Mouse (Mus musculus) testis, postnatal 14 days (tissue): ENCODE measurements around the gene Ormdl2.
"Not testable (repeated sequence)": the region's sequence is repeated elsewhere in the genome, so short reads cannot be mapped to it uniquely, and the experiment has no call there.

Source experiments
- DNase-seq: peaks from one replicate; pipeline ENCODE4 v3.0.0; 2021; ENCODE audit warnings: low spot score

The Ormdl2 gene

DNA sequence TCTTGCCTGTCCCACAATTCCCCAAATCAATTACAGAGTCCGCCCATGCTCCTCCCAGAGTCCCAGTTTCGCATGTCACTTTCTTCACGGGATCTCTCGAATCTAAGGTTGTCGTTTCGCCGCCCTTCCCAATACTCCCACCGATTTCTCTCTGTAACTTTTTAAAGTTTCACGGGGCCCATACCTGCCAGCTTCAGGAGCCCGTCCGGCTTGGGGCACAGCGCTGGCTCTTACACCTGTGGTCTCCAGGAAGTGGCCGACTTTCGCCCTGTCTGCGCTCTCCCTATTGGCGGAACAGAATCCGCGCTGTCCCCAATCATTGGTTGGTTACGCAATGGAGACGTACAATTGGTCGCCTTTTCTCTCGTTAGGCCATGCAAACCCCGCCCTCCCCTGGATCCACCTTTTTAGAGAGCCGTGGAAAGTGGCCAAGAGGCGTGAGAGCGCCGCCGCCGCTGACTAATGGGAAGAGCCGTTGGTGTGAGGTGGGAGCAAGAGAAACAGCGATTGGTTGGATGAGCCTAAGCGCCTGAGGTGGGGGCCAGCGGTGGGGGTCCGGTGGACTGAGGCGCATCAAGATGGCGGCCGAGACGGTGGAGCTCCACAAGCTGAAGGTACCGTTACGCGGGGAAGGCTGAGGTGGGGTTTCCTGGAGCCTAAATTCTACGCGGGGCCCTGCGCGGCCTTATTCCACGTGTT lies at the start of gene Ormdl2:
TSS of gene Ormdl2 (minus strand) at position 288 of the 699 bp plus-strand sequence.
- peak; percentile 99 for DNase-seq

DNA sequence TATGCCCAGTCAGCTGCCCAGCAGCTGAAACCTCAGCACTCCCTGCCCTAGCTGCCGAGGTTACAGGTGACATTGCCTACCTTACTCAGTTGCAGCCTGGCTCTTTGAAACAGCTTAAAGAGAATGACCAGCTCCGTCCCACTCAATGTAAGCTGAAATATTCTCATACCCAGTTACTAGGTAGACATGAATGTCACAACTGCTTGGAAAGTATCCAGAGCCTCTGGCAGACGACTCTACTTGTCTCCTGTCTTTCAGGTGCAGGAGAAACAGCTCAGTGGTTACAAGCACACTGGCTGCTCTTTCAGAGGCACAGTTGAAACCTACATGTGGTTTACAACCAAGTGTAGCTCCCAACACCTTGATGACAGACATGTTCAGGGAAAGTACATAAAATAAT lies 48.9 kb upstream of the Ormdl2 start:
- no peak for DNase-seq

DNA sequence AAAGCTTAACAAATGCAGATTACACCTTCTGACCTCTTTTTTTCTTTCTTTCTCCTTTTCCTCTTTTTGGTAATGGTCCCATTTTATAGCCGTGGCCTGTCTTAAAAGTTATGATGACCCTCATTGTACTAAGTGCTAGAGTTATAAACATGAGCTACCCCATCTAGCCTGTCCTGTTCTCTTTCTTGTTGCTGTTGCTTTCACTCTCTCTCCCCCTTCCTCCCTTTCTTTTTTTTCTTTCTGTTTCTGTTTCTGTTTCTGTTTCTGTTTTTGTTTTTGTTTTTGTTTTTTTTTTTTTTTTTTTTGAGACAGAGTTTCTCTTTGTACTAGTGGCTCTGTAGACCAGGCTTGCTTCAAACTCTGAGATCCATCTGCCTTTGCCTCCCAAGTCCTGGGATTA lies 45.1 kb upstream of the Ormdl2 start:
- DNase-seq, result no peak

- no peak for DNase-seq
Measured at GRCm38 (mm10) chr10:128866042-128866441, 44.6 kb upstream of the Ormdl2 start.

DNA sequence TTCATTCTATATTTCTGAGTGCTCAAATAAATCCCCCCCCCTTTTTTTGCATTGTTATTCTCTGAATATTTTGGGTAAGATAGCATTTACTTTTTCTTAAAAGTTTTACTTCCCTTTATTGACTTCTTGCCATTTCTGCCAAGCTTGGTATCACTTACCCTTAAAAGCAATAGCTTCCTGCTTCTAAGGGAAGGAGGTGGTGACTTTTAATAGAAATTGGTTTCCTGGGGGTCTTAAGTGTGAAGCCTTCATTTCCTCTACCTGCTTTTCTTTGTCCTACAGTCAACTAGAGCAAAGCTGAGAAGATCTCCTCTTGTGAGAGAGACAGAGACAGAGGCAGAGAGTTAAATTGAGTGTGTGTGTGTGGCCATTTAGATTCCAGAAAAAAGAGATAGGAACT lies 39.7 kb upstream of the Ormdl2 start:
- DNase-seq, result no peak

DNA sequence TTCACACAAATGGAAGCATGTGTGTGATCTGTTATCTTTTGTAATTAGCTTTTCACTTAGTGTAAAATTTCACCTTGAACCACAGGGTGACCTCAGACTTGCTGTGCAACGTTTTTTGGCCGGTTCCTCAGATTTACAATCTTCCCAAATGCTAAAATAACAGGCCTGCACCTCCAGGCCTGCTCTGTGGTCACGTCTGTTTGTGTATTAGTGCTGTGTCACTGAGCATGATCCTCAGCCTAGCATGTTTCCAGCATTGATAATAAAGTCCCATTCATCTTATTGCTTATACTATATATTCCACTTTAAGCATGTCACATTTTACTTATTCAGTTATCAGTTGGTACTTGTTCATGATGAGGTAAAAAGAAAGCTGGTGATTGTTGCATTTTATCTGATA lies 28.9 kb upstream of the Ormdl2 start:
- no peak for DNase-seq

DNA sequence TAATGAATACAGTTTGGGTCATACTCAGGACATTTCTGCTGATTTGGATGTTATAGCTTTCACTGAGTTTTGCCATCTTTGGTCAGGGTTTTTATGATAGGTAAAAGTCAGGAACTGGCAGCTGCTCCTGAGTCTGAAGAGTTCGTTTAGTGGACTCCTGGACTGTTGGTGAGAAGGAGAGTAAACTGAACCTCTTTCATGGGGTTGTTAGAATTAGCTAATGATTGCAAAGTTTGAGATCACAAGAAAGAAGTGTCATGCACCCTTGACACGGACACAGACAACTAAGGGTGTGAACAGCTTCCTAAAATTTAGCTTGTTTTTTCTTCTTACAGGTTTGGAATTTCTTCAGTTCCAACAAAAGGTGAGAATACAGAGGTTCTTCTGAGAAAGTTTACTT lies 27.0 kb upstream of the Ormdl2 start:
- DNase-seq, result no peak

DNA sequence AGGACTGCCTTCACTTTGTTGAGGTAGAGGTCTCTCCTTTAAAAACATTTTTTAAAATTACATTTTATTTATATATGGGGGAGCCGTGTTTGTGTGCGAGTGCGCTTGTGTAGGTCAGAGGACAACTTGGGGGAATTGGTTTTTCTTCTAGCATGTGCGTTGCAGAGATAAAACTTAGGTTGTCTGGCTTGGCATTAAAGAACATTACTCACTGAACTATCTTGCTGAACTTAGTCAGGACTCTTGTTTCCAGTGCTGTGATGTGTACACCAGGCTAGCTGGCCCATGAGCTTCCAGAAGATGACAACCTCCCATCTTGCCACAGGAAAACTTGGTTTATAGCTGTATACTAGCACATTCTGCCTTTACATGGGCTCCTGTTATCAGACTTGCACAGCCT lies 25.2 kb upstream of the Ormdl2 start:
- no peak for DNase-seq

GRCm38 (mm10) chr10:128845516-128845915 lies 24.1 kb upstream of the Ormdl2 start:
- DNase-seq, result no peak

- DNase-seq, result no peak
Measured at GRCm38 (mm10) chr10:128843260-128843659, 21.8 kb upstream of the Ormdl2 start.

DNA sequence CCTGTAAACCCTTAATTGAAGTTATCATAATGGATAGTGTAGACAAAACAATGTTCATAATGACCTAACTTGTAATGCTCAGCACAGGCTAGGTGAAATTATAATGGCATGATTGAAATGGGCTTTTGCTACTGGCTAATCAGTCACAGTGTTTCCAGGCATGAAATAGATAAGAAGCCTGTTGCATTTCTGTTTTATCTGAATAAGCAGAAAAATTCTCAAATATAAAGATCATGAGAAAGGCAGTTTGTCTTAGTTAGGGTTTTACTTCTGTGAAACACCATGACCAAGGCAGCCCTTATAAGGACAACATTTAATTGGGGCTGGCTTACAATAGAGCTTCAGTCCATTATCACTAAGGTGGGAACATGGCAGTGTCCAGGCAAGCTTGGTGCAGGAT lies 19.2 kb upstream of the Ormdl2 start:
- no peak for DNase-seq

DNA sequence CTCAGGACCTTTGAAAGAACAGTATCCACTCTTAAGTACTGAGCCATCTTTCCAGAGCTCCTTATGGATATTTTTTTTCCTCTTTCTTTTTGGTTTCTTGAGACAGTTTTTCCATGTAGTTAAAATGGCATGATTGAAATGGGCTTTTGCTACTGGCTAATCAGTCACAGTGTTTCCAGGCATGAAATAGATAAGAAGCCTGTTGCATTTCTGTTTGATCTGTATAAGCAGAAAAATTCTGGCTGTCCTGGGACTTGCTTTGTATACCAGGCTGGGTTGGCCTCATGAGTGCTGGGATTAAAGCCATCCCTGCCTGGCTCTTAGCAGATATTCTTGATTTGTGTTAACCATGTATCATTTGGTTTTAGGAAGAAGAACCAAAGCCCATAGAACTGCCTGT lies 18.0 kb upstream of the Ormdl2 start:
- no peak for DNase-seq

DNA sequence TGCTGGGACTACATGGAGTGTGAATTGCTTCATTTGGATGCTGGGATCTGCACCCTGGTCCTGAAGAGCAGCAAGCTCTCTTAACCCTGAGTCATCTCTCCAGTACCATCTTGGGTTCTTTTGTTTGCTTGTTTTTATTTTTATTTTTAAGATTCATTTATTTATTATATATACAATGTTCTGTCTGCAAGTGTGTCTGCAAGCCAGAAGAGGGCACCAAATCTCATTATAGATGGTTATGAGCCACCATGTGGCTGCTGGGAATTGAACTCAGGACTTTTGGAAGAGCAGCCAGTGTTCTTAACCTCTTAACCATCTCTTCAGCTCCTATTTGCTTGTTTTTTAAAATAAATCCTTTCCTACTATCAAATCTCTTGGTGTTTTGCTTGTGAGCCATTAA lies 16.0 kb upstream of the Ormdl2 start:
- DNase-seq, result no peak

DNA sequence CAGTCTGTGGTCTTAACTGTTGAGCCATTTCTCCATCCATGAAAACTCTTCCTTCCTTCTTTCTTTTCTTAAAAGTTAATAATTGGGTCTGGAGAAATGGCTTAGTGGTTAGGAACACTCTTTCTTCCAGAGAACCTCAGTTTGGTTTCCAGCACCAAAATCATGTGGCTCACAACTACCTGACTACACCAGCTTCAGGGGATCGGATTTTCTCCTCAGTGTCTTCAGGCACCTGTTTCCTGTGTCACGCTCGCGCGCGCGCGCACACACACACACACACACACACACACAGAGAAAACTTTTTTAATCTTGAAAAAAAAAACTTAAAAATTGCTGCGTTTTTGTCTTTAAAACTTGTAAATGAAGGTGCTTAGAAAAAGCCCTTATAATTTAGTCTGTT lies 2.4 kb upstream of the Ormdl2 start:
- DNase-seq, result no peak

- not testable (repeated sequence) for DNase-seq
Measured at GRCm38 (mm10) chr10:128823087-128823486, 1.6 kb upstream of the Ormdl2 start.

DNA sequence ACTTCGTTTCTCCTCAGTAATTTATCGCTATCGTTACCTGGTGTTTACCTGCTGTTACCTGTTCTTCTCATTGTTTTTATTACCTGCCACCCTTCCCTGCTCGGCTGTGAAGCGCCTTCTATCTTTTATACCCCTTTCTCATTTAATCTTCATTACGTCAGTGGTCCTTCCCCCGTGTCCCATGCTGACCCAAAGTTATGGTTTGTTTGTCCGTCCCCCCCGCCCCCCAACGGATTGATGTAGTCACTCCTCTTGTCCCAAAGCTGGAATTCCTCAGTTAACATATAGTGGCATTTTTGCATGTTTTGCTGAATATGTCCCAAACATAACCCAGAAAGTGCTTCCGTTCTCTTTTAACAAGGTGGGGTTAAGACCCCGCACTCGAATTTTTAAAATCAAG lies 690 bp upstream of the Ormdl2 start:
- DNase-seq, result no peak

DNA sequence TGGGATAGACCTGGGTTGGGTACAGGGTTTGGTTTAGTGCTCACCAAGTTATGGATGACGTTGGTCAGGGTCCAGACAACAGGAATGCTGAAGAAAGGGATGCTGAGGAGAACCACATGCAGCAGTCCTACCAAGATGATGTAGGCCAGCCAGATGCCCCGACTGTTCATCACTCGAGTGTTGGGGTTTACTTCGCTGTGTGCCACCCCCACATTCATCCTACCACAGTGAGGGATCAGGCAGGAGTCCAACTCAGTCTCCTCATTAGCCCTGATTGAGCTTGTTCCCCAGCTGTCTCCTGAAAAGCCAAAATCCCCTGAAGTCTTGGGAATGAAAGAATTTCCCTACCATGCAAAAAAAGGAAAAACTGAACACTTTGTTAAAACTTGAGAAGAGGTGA lies 1.2 kb downstream of the Ormdl2 start:
- DNase-seq, result no peak

DNA sequence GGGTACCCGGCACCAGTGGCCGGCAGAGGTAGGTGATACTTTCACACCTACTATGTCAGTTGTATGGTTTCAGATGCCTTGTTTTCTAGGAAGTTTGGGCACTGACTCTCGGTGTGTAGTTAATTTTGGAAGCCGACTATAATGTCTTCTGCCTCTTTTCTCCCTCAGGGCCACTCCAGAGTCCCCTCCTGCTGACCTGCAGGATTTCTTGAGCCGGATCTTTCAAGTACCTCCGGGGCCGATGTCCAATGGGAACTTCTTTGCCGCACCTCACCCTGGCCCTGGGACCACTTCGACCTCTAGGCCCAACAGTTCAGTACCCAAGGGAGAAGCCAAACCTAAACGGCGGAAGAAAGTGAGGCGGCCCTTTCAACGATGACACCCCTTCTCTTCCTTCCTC lies 4.4 kb downstream of the Ormdl2 start, which contains the start of gene Sarnp:
TSS of gene Sarnp (plus strand) at position 301 of the 400 bp plus-strand sequence.
- no peak for DNase-seq

DNA sequence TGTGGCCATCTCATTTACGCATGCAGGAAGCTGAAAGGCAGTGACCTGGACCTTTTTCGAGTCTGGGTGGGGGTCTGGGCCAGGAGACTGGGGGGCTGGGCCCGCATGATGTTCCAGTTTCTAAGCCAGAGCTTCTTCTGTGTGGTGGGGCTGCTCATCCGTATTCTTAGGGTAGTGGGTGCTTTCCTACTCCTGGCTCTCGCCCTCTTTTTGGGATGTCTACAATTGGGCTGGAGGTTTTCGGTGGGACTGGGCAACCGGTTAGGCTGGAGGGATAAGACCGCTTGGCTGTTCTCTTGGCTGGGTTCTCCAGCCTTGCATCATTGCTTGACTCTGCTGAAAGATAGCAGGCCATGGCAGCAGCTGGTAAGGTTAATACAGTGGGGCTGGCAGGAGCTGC lies 14.4 kb downstream of the Ormdl2 start:
- no peak for DNase-seq

- no peak for DNase-seq
Measured at GRCm38 (mm10) chr10:128806086-128806485, 15.4 kb downstream of the Ormdl2 start.

DNA sequence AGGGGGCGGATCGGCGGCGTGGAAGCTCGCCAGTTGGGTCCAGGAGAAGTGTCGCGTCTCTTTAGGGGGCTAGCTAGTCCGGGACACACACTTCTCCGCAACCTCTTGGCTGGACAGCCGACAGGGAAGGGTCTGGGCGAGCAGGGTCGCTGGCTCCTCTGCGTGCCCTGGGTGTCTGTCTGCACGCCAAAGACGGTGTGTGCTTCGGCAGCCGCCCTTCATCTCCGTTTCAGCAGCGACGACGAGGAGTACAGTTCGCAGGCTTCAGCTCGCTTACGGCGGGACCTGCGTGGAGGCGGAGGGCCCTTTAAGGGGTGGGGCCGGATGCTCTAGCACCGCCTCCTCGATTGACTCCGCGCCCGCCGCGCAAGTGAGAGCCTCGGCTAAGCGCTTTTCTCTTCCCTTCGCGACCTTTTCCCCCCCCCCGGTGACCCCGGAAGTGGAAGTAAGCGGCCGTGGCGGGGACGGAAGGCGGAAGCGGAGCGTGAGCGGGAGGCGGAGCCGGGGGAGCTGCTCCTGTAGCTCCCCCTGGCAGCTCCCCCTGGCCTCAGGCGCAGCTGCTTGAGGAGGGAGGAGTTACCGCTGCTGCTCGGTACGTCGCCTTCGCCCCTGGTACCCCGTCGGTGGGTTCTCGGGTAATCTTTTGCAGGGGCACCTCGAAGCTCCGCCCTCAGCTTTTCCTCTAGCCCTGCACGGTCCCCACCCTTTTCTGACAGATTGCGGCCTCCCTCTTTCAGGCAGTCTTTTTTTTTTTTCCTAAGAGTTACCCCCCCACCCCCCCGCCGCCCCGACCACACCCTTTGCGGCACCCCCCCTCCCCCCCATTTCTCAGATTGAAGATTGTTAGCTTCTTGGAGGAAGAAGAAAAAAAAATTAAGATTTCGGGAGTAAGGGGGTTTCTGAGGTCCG lies 16.1 kb downstream of the Ormdl2 start:
- DNase-seq, result peak; percentile 94

DNA sequence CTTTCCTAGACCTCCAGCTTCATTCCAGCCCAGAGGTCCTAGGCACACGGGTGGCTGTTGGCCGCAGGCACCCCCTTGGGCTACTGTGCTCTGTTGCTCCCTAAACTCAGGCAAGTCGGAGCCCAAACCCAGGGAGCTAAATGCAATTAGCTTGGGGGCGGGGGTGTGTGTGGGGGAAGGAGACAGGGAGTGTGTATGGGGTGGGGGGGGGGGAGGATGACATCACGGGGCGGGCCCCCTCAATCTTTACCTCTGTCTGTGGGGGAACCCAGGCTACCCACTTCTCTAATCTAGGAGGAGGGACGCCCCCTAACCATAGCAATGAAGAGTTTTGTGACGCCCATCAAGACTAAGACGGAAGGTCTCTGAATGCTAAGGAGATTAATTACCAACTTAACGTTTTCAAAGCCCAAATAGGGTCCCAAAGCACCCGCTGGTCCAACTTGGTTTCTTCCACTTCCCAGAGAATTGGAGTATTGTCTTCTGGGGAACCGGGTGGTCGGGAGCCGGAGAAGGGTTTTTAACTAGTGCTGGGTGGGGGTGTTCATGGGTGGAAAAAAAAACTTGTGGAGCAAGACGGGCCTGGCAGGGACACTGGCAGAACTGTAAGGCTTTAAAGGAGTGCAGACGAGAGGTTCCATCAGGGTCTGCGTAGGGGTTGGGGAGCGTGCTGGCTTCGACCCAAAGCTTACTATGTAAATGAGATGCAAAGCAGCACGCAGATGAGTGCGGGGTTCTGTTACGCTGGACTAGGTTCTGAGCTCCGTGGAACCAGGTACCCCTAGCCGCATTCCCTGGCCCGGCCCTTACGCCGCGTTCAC lies 17.0 kb downstream of the Ormdl2 start, which contains the start of gene Tmem198b:
TSS of gene Tmem198b (minus strand) at position 100 of the 821 bp plus-strand sequence.
- peak; percentile 74 for DNase-seq
